Mouse (Mus musculus) limb, embryonic 15.5 days (tissue): Measurements from ENCODE around the gene Gm17535. TPM values are rescaled to one million over a fixed set of nuclear protein-coding genes. Genes with fewer than 3 reads are reported as not detected.
A peak's percentile ranks its signal among the peaks of the same experiment; 100 is the strongest.
"Not testable (repeated sequence)": the region's sequence is repeated elsewhere in the genome, so short reads cannot be mapped to it uniquely, and the experiment has no call there.

Source experiments
- ATAC-seq: fragments of 200-750 bp; cut with Nextera tagmentation; 2 replicates; pipeline ENCODE4 v1.8.0; 2017; ENCODE audit warnings: low read depth, moderate TSS enrichment; ENCODE audit not compliant: insufficient number of reproducible peaks, low FRiP score, low TSS enrichment
- H3K27ac ChIP-seq: fragments of 300-500 bp; sonication (generic); 2 replicates; pipeline ENCODE4 v1.5.1; 2015; ENCODE audit warnings: moderate library complexity, mild to moderate bottlenecking, inconsistent platforms
- H3K27me3 ChIP-seq: fragments of 300-500 bp; sonication (generic); 2 replicates; pipeline ENCODE4 v1.6.1; 2015; ENCODE audit warnings: inconsistent platforms
- H3K36me3 ChIP-seq: fragments of 300-500 bp; sonication (generic); 2 replicates; pipeline ENCODE4 v1.6.1; 2015; ENCODE audit warnings: inconsistent platforms
- H3K4me1 ChIP-seq: fragments of 300-500 bp; sonication (generic); 2 replicates; pipeline ENCODE4 v1.6.1; 2015; ENCODE audit warnings: inconsistent platforms
- H3K4me2 ChIP-seq: fragments of 300-500 bp; sonication (generic); 2 replicates; pipeline ENCODE4 v1.6.1; 2015; ENCODE audit warnings: mild to moderate bottlenecking, inconsistent platforms
- H3K4me3 ChIP-seq: fragments of 300-500 bp; sonication (generic); 2 replicates; pipeline ENCODE4 v1.5.1; 2015; ENCODE audit warnings: mild to moderate bottlenecking, inconsistent platforms
- H3K9ac ChIP-seq: fragments of 300-500 bp; sonication (generic); 2 replicates; pipeline ENCODE4 v1.6.1; 2015; ENCODE audit warnings: inconsistent platforms
- H3K9me3 ChIP-seq: fragments of 300-500 bp; sonication (generic); 2 replicates; pipeline ENCODE4 v1.6.1; 2016; ENCODE audit warnings: inconsistent platforms
- WGBS: fragments of 180-500 bp; shearing (Covaris S2); methylation state at CpG from one replicate; pipeline ENCODE4 v1.1.7; 2015; 5-methylcytosine and 5-hydroxymethylcytosine counted together
- polyA plus RNA-seq: library from polyadenylated mRNA; unstranded; fragments of >200 nt; fragmentation: Nextera tagmentation; extraction: Ambion mirVana; gene quantifications from 2 replicates; pipeline ENCODE4 v1.2.1, GENCODE M21; 2015

Gm17535 gene
- polyA plus RNA-seq, result not detected in 2 replicates

- not testable (repeated sequence) for H3K9ac ChIP-seq, H3K36me3 ChIP-seq, H3K9me3 ChIP-seq, H3K27me3 ChIP-seq, H3K4me1 ChIP-seq, H3K27ac ChIP-seq, ATAC-seq, H3K4me3 ChIP-seq, H3K4me2 ChIP-seq
- 47% methylated on average over 1 of the region's 8 CpGs for WGBS
These were observed at the start of gene Gm17535 for GRCm38 (mm10) chr9:3034299-3034698. Gene Gm17535, plus strand, starts transcription at chr9:3034599.

DNA sequence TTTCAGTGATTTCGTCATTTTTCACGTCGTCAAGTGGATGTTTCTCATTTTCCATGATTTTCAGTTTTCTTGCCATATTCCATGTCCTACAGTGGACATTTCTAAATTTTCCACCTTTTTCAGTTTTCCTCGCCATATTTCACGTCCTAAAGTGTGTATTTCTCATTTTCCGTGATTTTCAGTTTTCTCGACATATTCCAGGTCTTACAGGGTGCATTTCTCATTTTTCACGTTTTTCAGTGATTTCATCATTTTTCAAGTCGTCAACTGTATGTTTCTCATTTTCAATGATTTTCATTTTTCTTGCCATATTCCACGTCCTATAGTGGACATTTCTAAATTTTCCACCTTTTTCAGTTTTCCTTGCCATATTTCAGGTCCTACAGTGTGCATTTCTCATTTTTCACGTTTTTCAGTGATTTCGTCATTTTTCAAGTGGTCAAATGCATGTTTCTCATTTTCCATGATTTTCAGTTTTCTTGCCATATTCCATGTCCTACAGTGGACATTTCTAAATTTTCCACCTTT is 33.9 kb upstream of the Gm17535 start, which contains the start of gene Gm10722:
TSS of gene Gm10722 (plus strand) at position 478 of the 528 bp plus-strand sequence.
- ATAC-seq, H3K27me3 ChIP-seq, H3K4me3 ChIP-seq, H3K4me2 ChIP-seq, H3K4me1 ChIP-seq, H3K9ac ChIP-seq, H3K9me3 ChIP-seq, H3K36me3 ChIP-seq, H3K27ac ChIP-seq: not testable (repeated sequence)
- 72% methylated on average over 12 of the region's 12 CpGs for WGBS

DNA sequence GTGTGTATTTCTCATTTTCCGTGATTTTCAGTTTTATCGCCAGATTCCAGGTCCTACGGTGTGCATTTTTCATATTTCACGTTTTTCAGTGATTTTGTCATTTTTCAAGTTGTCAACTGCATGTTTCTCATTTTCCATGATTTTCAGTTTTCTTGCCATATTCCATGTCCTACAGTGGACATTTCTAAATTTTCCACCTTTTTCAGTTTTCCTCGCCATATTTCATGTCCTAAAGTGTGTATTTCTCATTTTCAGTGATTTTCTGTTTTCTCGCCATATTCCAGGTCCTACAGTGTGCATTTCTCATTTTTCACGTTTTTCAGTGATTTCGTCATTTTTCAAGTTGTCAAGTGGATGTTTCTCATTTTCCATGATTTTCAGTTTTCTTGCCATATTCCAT is 33.4 kb upstream of the Gm17535 start:
- WGBS, result 64% methylated on average over 8 of the region's 8 CpGs

GRCm38 (mm10) chr9:3001948-3002659 is 32.3 kb upstream of the Gm17535 start:
- H3K4me1 ChIP-seq, H3K9me3 ChIP-seq, H3K4me3 ChIP-seq, H3K36me3 ChIP-seq, H3K9ac ChIP-seq, H3K27ac ChIP-seq, H3K4me2 ChIP-seq, H3K27me3 ChIP-seq: not testable (repeated sequence)
- WGBS, result 70% methylated on average over 9 of the region's 11 CpGs
- peak; percentile 89 for ATAC-seq

More for the DNA sequence above, 33.4 kb upstream of the Gm17535 start:
- H3K4me2 ChIP-seq, ATAC-seq, H3K9me3 ChIP-seq, H3K36me3 ChIP-seq, H3K9ac ChIP-seq, H3K4me1 ChIP-seq, H3K27ac ChIP-seq, H3K4me3 ChIP-seq, H3K27me3 ChIP-seq: not testable (repeated sequence)

- ATAC-seq, H3K4me2 ChIP-seq, H3K4me1 ChIP-seq, H3K9ac ChIP-seq, H3K27ac ChIP-seq, H3K9me3 ChIP-seq, H3K27me3 ChIP-seq, H3K4me3 ChIP-seq, H3K36me3 ChIP-seq: not testable (repeated sequence)
- WGBS, result 69% methylated on average over 6 of the region's 14 CpGs
These were observed 31.5 kb upstream of the Gm17535 start, which contains the start of gene Gm11168 for GRCm38 (mm10) chr9:3002794-3003396. Gene Gm11168, plus strand, starts transcription at chr9:3003346.

DNA sequence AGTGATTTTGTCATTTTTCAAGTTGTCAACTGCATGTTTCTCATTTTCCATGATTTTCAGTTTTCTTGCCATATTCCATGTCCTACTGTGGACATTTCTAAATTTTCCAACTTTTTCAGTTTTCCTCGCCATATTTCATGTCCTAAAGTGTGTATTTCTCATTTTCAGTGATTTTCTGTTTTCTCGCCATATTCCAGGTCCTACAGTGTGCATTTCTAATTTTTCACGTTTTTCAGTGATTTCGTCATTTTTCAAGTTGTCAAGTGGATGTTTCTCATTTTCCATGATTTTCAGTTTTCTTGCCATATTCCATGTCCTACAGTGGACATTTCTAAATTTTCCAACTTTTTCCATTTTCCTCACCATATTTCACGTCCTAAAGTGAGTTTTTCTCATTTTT is 28.2 kb upstream of the Gm17535 start:
- not testable (repeated sequence) for H3K9ac ChIP-seq, H3K9me3 ChIP-seq, ATAC-seq, H3K4me2 ChIP-seq, H3K27ac ChIP-seq, H3K27me3 ChIP-seq, H3K36me3 ChIP-seq, H3K4me1 ChIP-seq, H3K4me3 ChIP-seq
- WGBS, result 81% methylated on average over 1 of the region's 5 CpGs

GRCm38 (mm10) chr9:3006636-3007035 is 27.8 kb upstream of the Gm17535 start:
- not testable (repeated sequence) for H3K4me3 ChIP-seq, H3K9ac ChIP-seq, H3K36me3 ChIP-seq, H3K27ac ChIP-seq, H3K9me3 ChIP-seq, H3K27me3 ChIP-seq, H3K4me1 ChIP-seq, H3K4me2 ChIP-seq
- 72% methylated on average over 8 of the region's 8 CpGs for WGBS
- ATAC-seq, result peak; percentile 74; the same call in 1 of the 2 replicates

DNA sequence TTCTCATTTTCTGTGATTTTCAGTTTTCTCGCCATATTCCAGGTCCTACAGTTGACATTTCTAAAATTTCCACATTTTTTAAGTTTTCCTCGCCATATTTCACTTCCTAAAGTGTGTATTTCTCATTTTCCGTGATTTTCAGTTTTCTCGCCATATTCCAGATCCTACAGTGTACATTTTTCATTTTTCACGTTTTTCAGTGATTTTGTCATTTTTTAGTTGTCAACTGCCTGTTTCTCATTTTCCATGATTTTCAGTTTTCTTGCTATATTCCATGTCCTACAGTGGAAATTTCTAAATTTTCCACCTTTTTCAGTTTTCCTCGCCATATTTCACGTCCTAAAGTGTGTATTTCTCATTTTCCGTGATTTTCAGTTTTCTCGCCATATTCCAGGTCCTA is 27.1 kb upstream of the Gm17535 start:
- H3K4me2 ChIP-seq, H3K27me3 ChIP-seq, ATAC-seq, H3K9me3 ChIP-seq, H3K27ac ChIP-seq, H3K9ac ChIP-seq, H3K4me1 ChIP-seq, H3K36me3 ChIP-seq, H3K4me3 ChIP-seq: not testable (repeated sequence)
- 76% methylated on average over 8 of the region's 9 CpGs for WGBS

GRCm38 (mm10) chr9:3009331-3009730 is 25.1 kb upstream of the Gm17535 start:
- H3K4me3 ChIP-seq, H3K9ac ChIP-seq, H3K4me2 ChIP-seq, H3K36me3 ChIP-seq, H3K9me3 ChIP-seq, H3K27me3 ChIP-seq, H3K27ac ChIP-seq, H3K4me1 ChIP-seq: not testable (repeated sequence)
- peak; percentile 60; the same call in 1 of the 2 replicates for ATAC-seq
- no CpG with 5 or more reads among the region's 5 CpGs for WGBS

DNA sequence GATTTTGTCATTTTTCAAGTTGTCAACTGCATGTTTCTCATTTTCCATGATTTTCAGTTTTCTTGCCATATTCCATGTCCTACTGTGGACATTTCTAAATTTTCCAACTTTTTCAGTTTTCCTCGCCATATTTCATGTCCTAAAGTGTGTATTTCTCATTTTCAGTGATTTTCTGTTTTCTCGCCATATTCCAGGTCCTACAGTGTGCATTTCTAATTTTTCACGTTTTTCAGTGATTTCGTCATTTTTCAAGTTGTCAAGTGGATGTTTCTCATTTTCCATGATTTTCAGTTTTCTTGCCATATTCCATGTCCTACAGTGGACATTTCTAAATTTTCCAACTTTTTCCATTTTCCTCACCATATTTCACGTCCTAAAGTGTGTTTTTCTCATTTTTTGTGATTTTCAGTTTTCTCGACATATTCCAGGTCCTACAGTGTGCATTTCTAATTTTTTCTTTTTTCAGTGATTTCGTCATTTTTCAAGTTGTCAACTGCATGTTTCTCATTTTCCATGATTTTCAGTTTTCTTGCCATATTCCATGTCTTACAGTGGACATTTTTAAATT is 22.3 kb upstream of the Gm17535 start:
- not testable (repeated sequence) for H3K4me3 ChIP-seq, H3K4me1 ChIP-seq, ATAC-seq, H3K27me3 ChIP-seq, H3K27ac ChIP-seq, H3K9ac ChIP-seq, H3K36me3 ChIP-seq, H3K9me3 ChIP-seq, H3K4me2 ChIP-seq
- WGBS, result 88% methylated on average over 3 of the region's 7 CpGs

DNA sequence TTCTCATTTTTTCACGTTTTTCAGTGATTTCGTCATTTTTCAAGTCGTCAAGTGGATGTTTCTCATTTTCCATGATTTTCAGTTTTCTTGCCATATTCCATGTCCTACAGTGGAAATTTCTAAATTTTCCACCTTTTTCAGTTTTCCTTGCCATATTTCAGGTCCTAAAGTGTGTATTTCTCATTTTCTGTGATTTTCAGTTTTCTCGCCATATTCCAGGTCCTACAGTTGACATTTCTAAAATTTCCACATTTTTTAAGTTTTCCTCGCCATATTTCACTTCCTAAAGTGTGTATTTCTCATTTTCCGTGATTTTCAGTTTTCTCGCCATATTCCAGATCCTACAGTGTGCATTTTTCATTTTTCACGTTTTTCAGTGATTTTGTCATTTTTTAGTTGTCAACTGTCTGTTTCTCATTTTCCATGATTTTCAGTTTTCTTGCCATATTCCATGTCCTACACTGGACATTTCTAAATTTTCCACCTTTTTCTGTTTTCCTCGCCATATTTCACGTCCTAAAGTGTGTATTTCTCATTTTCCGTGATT is 21.6 kb upstream of the Gm17535 start, which contains the start of gene Gm10721:
TSS of gene Gm10721 (plus strand) at position 408 of the 547 bp plus-strand sequence.
- not testable (repeated sequence) for H3K4me1 ChIP-seq, H3K4me2 ChIP-seq, H3K4me3 ChIP-seq, H3K27me3 ChIP-seq, H3K36me3 ChIP-seq, H3K27ac ChIP-seq, H3K9ac ChIP-seq, H3K9me3 ChIP-seq
- peak; percentile 75 for ATAC-seq
- no CpG with 5 or more reads among the region's 11 CpGs for whole genome bisulfite sequencing

DNA sequence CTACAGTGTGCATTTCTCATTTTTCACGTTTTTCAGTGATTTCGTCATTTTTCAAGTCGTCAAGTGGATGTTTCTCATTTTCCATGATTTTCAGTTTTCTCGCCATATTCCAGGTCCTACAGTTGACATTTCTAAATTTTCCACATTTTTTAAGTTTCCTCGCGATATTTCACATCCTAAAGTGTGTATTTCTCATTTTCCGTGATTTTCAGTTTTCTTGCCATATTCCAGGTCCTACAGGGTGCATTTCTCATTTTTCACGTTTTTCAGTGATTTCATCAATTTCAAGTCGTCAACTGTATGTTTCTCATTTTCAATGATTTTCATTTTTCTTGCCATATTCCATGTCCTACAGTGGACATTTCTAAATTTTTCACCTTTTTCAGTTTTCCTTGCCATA is 19.0 kb upstream of the Gm17535 start, which contains the start of gene Gm10720:
TSS of gene Gm10720 (plus strand) at position 301 of the 400 bp plus-strand sequence.
- H3K27me3 ChIP-seq, H3K4me2 ChIP-seq, H3K27ac ChIP-seq, H3K36me3 ChIP-seq, H3K9ac ChIP-seq, ATAC-seq, H3K9me3 ChIP-seq, H3K4me3 ChIP-seq, H3K4me1 ChIP-seq: not testable (repeated sequence)
- WGBS, result 70% methylated on average over 5 of the region's 9 CpGs
